Mouse (Mus musculus): ENCODE measurements at regions not wholly inside any gene's neighbourhood (a gene's known extent, or its start where the extent isn't known, plus 50 kb on each side); places are given as distances from the start of the nearest gene placed in this dataset.

DNA sequence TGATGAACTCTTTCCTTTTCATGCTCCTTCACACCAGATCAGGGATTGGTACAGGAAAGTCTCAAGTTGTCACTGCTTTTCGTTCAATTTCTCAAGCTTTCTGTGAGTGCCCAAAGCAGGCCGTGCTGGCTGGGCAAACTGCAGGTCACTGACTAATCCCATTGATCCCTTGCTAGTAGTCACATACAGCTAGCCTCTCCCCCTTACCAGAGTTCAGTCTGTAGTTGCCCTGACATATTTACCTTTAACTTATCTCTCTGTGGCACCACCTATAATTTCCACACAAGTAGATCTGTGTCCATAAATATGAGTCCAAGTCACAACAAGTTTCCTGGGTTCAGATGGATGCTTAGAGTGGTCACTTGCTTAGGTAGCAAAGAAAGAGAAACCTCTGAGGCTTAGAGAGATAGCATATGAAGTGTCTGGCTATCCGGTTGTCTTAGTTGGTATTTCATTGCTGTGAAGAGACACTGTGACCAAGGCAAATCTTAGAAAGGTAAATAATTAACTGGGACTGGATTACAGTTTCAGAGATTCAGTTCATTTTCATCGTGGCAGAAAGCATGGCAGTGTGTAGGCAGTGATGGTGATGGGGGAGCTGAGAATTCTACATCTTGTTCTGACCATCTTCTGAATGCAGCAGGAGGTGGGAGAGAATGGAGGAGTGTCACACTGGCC, 362.8 kb upstream of the Pcsk5 start:
- Histone ChIP-seq H3K9ac (replicated peaks; ENCODE audit: low read length) (no peak overlapping the region), H3K4me3 (ENCODE audit: low read depth, low read length) (no peak overlapping the region), H3K4me2 (ENCODE audit: low read depth, low read length) (no peak overlapping the region), H3K27me3 (ENCODE audit: control insufficient read depth, insufficient read depth, low read length) (no peaks in the 10 kb centered on the region), H3K27ac (replicated peaks; ENCODE audit: low read depth, low read length) (no peak overlapping the region), H3K36me3 (replicated peaks; ENCODE audit: control insufficient read depth, insufficient read depth, low read depth, low read length) (no peaks in the 10 kb centered on the region), H3K4me1 (ENCODE audit: control insufficient read depth, insufficient read depth, low read length) (no peaks in the 10 kb centered on the region), H3K9me3 (replicated peaks; ENCODE audit: control insufficient read depth, low read length) (no peaks in the 10 kb centered on the region)
- 79% methylated on average over 4 of the region's 4 CpGs for WGBS
- ATAC-seq (replicated peaks; ENCODE audit: insufficient number of reproducible peaks, low FRiP score, low TSS enrichment, low read depth) (no peak), DNase-seq (ENCODE audit: low spot score) (no peak)

DNA sequence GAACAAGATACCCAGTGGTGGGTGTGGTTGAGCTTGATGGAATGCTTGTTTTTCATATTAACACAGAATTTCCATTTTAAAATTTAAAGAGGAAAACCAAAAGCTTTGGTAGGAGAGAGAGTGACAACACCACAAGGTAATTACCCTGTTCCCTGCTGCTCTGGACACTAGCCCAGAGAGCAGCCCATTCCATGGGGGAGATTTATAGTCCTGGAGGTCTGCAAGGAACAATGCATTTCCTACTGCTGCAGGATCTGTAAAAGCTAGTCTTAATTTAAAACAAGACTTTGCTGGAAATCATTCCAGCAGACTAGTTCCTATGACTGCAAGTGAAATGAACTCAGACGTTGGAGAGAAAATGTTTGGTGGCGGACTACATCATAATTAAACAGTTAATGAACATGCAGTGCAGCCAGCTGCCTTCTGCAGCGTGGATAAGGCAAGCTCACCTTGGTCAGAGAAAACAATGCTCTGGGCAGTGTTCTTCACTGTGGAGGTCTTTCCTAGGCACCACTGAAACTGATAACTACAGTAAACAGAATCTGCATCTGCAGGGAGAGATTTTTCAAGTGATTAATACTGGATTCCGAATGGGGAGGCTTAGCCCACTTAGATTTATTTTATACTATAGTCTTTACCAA, 351.8 kb upstream of the Pcsk5 start:
- Histone ChIP-seq H3K36me3 (replicated peaks; ENCODE audit: control insufficient read depth, insufficient read depth, low read depth, low read length) (no peaks in the 10 kb centered on the region), H3K9me3 (replicated peaks; ENCODE audit: control insufficient read depth, low read length) (no peaks in the 10 kb centered on the region)

DNA sequence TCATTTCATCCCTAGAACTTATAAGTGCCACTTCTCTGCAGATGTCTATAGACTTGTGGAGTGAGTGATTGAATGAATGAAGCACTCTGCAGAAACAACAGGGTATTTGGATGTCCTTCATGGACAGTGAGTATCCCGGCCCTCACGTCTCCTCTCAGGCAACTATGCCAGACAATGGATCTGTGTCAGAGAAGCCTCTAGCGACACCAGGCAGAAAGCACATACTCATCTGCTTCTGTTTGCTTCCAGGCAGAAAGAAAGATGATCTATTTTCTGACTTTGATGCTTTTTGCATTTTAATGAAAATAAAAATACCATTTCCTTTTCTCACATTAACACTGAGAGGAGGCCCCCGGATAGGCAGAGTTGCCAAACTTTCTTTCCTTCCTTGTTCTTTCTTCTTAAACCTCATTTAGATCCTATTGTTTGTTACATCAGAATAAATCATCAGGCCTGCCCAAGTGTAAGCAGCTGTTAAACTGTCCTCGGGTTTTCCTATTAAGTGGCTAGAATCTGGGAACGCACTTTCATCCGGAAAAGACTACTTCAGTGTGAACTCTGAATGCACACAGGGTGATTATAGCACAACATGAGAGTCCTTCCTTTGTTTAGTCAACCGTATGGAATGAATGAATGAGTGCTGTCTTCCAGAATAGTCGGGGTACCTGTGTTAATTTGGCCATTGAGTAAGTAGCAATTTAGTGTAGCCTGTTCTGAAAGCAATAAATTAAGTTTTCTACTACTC, 350.9 kb upstream of the Pcsk5 start:
- Histone ChIP-seq H3K9me3 (replicated peaks; ENCODE audit: control insufficient read depth, low read length) (no peaks in the 10 kb centered on the region), H3K27ac (replicated peaks; ENCODE audit: low read depth, low read length) (no peak overlapping the region), H3K36me3 (replicated peaks; ENCODE audit: control insufficient read depth, insufficient read depth, low read depth, low read length) (no peaks in the 10 kb centered on the region), H3K4me2 (ENCODE audit: low read depth, low read length) (no peak overlapping the region), H3K9ac (replicated peaks; ENCODE audit: low read length) (no peak overlapping the region), H3K27me3 (ENCODE audit: control insufficient read depth, insufficient read depth, low read length) (no peaks in the 10 kb centered on the region), H3K4me3 (ENCODE audit: low read depth, low read length) (no peak overlapping the region), H3K4me1 (ENCODE audit: control insufficient read depth, insufficient read depth, low read length) (no peaks in the 10 kb centered on the region)
- DNase-seq (ENCODE audit: low spot score) (no peak), ATAC-seq (replicated peaks; ENCODE audit: insufficient number of reproducible peaks, low FRiP score, low TSS enrichment, low read depth) (no peak)
- 64% methylated on average over 9 of the region's 9 CpGs for WGBS

More for the DNA sequence above, 351.8 kb upstream of the Pcsk5 start:
- H3K27ac ChIP-seq (replicated peaks; ENCODE audit: low read depth, low read length): no peak overlapping the region
- ATAC-seq (replicated peaks; ENCODE audit: insufficient number of reproducible peaks, low FRiP score, low TSS enrichment, low read depth) (no peak), DNase-seq (ENCODE audit: low spot score) (no peak)
- no peaks in the 10 kb centered on the region for H3K27me3 ChIP-seq (ENCODE audit: control insufficient read depth, insufficient read depth, low read length)
- no peaks in the 10 kb centered on the region for H3K4me1 ChIP-seq (ENCODE audit: control insufficient read depth, insufficient read depth, low read length)
- no peak overlapping the region for H3K4me2 ChIP-seq (ENCODE audit: low read depth, low read length)
- H3K4me3 ChIP-seq (ENCODE audit: low read depth, low read length): no peak overlapping the region
- WGBS: 51% methylated on average over 4 of the region's 4 CpGs
- no peak overlapping the region for H3K9ac ChIP-seq (replicated peaks; ENCODE audit: low read length)

DNA sequence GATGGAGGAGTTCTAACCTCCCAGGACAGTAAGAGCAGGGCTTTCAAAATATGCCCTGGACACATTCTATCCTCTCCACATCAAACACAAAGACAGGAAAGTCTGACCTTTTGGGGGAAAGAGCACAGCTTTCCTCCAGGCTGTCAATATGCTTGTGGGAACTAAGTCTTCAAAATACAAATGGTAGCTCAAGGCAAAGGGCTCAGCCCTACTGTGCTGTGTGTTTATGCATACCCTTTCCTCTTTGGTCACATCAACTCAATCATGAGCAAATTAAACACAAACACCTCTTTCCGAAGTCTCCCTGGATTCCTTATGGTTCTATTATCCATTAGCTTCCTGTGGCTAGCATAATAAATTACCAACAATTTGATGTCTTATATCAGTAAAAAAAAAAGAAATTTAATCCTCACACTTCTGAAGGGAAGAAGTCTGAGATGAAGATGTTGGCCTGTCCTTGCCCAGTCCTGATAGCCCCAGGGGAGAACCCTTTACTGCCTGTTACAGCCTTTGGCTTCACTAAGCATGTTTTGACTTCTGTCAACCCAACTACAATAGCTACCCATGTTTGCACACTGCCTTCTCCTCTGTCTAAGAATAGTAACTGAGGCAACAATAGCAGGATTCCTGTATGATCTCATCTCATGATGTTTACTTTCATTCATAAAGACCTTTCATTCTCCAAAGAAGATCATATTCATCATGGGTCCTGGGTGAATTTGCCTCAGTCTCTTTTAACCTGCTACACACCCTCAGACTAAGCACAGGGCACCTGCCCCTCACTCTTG, 348.5 kb upstream of the Pcsk5 start:
- H3K4me2 ChIP-seq (ENCODE audit: low read depth, low read length): no peak overlapping the region
- WGBS: 54% methylated on average over 1 of the region's 1 CpGs
- ATAC-seq (replicated peaks; ENCODE audit: insufficient number of reproducible peaks, low FRiP score, low TSS enrichment, low read depth): no peak
- H3K9ac ChIP-seq (replicated peaks; ENCODE audit: low read length): no peak overlapping the region
- no peaks in the 10 kb centered on the region for H3K36me3 ChIP-seq (replicated peaks; ENCODE audit: control insufficient read depth, insufficient read depth, low read depth, low read length)
- H3K4me3 ChIP-seq (ENCODE audit: low read depth, low read length): no peak overlapping the region
- H3K9me3 ChIP-seq (replicated peaks; ENCODE audit: control insufficient read depth, low read length): no peaks in the 10 kb centered on the region
- no peaks in the 10 kb centered on the region for H3K27me3 ChIP-seq (ENCODE audit: control insufficient read depth, insufficient read depth, low read length)
- no peaks in the 10 kb centered on the region for H3K4me1 ChIP-seq (ENCODE audit: control insufficient read depth, insufficient read depth, low read length)
- DNase-seq (ENCODE audit: low spot score): no peak
- H3K27ac ChIP-seq (replicated peaks; ENCODE audit: low read depth, low read length): no peak overlapping the region

DNA sequence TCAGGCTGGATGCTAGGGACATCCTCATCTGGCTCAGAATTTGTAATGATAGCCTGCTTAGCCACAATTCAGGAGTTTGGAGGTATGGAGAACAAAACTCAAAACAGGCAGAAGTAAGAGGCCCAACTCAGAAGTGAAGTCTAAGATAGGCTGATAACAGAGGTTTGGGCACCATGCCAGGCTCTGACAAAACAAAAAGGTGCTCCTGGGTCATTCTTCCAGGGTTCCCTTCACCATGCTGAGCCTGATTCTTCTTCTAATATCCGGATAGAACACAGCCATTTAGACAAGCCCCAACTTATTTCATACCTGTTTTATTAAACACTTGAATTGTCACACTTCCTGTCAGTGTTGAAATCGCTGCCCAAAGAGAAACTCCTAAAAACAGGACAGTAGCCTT, 347.8 kb upstream of the Pcsk5 start:
- DNase-seq (ENCODE audit: low spot score): no peak

DNA sequence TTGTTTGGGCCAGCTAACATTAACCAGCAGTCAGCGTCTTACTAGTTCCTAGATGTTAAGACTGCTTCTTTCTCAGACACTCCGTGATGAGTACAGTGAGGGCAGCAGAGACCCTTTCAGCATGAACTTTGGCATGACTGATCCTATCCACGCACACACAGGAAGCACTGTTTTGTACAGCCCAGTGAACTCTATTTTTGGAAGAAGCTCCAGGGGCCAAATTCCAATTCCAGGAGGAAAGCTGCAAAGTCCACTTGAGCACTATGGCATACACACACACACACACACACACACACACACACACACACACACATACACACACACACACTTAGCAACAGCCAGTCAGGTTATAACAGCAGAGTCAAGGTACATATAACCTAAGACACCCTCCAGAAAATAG, 338.8 kb upstream of the Pcsk5 start:
- Histone ChIP-seq H3K27me3 (ENCODE audit: control insufficient read depth, insufficient read depth, low read length) (no peaks in the 10 kb centered on the region), H3K4me1 (ENCODE audit: control insufficient read depth, insufficient read depth, low read length) (no peaks in the 10 kb centered on the region), H3K9me3 (replicated peaks; ENCODE audit: control insufficient read depth, low read length) (no peaks in the 10 kb centered on the region), H3K36me3 (replicated peaks; ENCODE audit: control insufficient read depth, insufficient read depth, low read depth, low read length) (no peaks in the 10 kb centered on the region), H3K4me2 (ENCODE audit: low read depth, low read length) (no peak overlapping the region), H3K27ac (replicated peaks; ENCODE audit: low read depth, low read length) (no peak overlapping the region), H3K9ac (replicated peaks; ENCODE audit: low read length) (no peak overlapping the region), H3K4me3 (ENCODE audit: low read depth, low read length) (no peak overlapping the region)
- WGBS: 57% methylated on average over 3 of the region's 3 CpGs
- ATAC-seq (replicated peaks; ENCODE audit: insufficient number of reproducible peaks, low FRiP score, low TSS enrichment, low read depth): no peak
- no peak for DNase-seq (ENCODE audit: low spot score)

More for the DNA sequence above, 347.8 kb upstream of the Pcsk5 start:
- no peak overlapping the region for H3K4me3 ChIP-seq (ENCODE audit: low read depth, low read length)
- no peaks in the 10 kb centered on the region for H3K9me3 ChIP-seq (replicated peaks; ENCODE audit: control insufficient read depth, low read length)
- no peak overlapping the region for H3K27ac ChIP-seq (replicated peaks; ENCODE audit: low read depth, low read length)
- 74% methylated on average over 2 of the region's 2 CpGs for WGBS
- no peaks in the 10 kb centered on the region for H3K27me3 ChIP-seq (ENCODE audit: control insufficient read depth, insufficient read depth, low read length)
- no peak for ATAC-seq (replicated peaks; ENCODE audit: insufficient number of reproducible peaks, low FRiP score, low TSS enrichment, low read depth)
- H3K4me2 ChIP-seq (ENCODE audit: low read depth, low read length): no peak overlapping the region
- H3K9ac ChIP-seq (replicated peaks; ENCODE audit: low read length): no peak overlapping the region
- H3K36me3 ChIP-seq (replicated peaks; ENCODE audit: control insufficient read depth, insufficient read depth, low read depth, low read length): no peaks in the 10 kb centered on the region
- H3K4me1 ChIP-seq (ENCODE audit: control insufficient read depth, insufficient read depth, low read length): no peaks in the 10 kb centered on the region

DNA sequence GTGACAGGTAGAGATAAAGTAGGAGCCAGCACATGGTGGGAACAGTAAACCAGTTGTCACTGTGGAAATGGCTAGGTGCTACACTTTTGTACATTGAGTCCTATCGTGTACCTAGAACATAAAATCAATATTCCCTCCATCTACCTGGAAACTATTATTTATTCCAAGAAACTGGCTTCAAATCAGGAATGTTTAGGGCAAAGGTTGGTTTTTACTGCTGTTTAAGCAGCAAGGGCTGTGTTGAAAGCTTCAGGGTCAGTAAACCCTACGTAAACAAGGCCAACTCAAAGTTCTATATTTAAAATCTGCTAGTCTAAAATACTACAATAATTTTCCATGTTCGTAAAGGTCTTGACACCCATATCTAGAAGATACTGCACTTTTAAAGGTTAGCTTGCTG, 309.1 kb upstream of the Pcsk5 start:
- no peaks in the 10 kb centered on the region for H3K27me3 ChIP-seq (ENCODE audit: control insufficient read depth, insufficient read depth, low read length)
- no peak overlapping the region for H3K4me2 ChIP-seq (ENCODE audit: low read depth, low read length)
- no peak overlapping the region for H3K27ac ChIP-seq (replicated peaks; ENCODE audit: low read depth, low read length)
- WGBS: 76% methylated on average over 3 of the region's 3 CpGs
- H3K4me1 ChIP-seq (ENCODE audit: control insufficient read depth, insufficient read depth, low read length): no peaks in the 10 kb centered on the region
- ATAC-seq (replicated peaks; ENCODE audit: insufficient number of reproducible peaks, low FRiP score, low TSS enrichment, low read depth) (no peak), DNase-seq (ENCODE audit: low spot score) (no peak)
- H3K9ac ChIP-seq (replicated peaks; ENCODE audit: low read length): no peak overlapping the region
- H3K4me3 ChIP-seq (ENCODE audit: low read depth, low read length): no peak overlapping the region
- H3K9me3 ChIP-seq (replicated peaks; ENCODE audit: control insufficient read depth, low read length): no peaks in the 10 kb centered on the region
- no peaks in the 10 kb centered on the region for H3K36me3 ChIP-seq (replicated peaks; ENCODE audit: control insufficient read depth, insufficient read depth, low read depth, low read length)
